Mouse (Mus musculus) MEL (cell line): ENCODE results near the gene Crcp. TPM values are rescaled to one million over a fixed set of nuclear protein-coding genes. Genes with fewer than 3 reads are reported as not detected.

Source experiments
- DNase-seq: peaks from one replicate; pipeline ENCODE4 v3.0.0; 2011; ENCODE audit warnings: low read depth, low spot score
- H3K27ac ChIP-seq: 2 replicates; pipeline ENCODE4 v1.5.1; 2012; ENCODE audit warnings: low read depth, mild to moderate bottlenecking, control low read depth, low read length, moderate library complexity; ENCODE audit not compliant: control insufficient read depth
- H3K27me3 ChIP-seq, 2 experiments: fragments of 150-350 bp in 1 of 2; sonication (generic) in 1 of 2; 2 replicates each; pipeline ENCODE4 v1.6.1; 2012; ENCODE audit warnings: low read length in 2 of 2, mild to moderate bottlenecking in 2 of 2, improper control_type of control experiment in 1 of 2, moderate library complexity in 1 of 2; ENCODE audit not compliant: insufficient read depth in 2 of 2, control insufficient read depth in 1 of 2
- H3K36me3 ChIP-seq, 2 experiments: 2 replicates each; pipeline ENCODE4 v1.6.1; 2012 to 2014; ENCODE audit warnings: low read length in 2 of 2, improper control_type of control experiment in 1 of 2, inconsistent platforms in 1 of 2, mild to moderate bottlenecking in 1 of 2; ENCODE audit not compliant: insufficient read depth in 2 of 2, control insufficient read depth in 1 of 2
- H3K4me1 ChIP-seq, 2 experiments: fragments of 150-350 bp in 1 of 2; sonication (generic) in 1 of 2; 2 replicates each; pipeline ENCODE4 v1.6.1; 2012; ENCODE audit warnings: low read length in 2 of 2, improper control_type of control experiment in 1 of 2, mild to moderate bottlenecking in 1 of 2; ENCODE audit not compliant: insufficient read depth in 2 of 2, control insufficient read depth in 1 of 2
- H3K4me3 ChIP-seq, 2 experiments: fragments of 150-350 bp in 1 of 2; sonication (generic) in 1 of 2; 2 replicates each; pipeline ENCODE4 v1.5.1; 2012; ENCODE audit warnings: low read depth in 2 of 2, low read length in 2 of 2, mild to moderate bottlenecking in 2 of 2, moderate library complexity in 2 of 2, control low read depth in 1 of 2, improper control_type of control experiment in 1 of 2; ENCODE audit not compliant: control insufficient read depth in 1 of 2, insufficient read depth in 1 of 2
- H3K79me2 ChIP-seq: 2 replicates; pipeline ENCODE4 v1.6.1; 2012; ENCODE audit warnings: mild to moderate bottlenecking, low read length, moderate library complexity; ENCODE audit not compliant: control insufficient read depth, poor library complexity, insufficient read depth
- H3K9ac ChIP-seq: 2 replicates; pipeline ENCODE4 v1.6.1; 2012; ENCODE audit warnings: low read depth, mild to moderate bottlenecking, control low read depth, low read length, moderate library complexity; ENCODE audit not compliant: control insufficient read depth, poor library complexity, severe bottlenecking
- H3K9me3 ChIP-seq: fragments of 150-350 bp; sonication (generic); replicated peaks from 2 replicates; pipeline ENCODE4 v1.6.1; 2012; ENCODE audit warnings: mild to moderate bottlenecking, low read length, improper control_type of control experiment, moderate library complexity; ENCODE audit not compliant: insufficient read depth
- CHD1 ChIP-seq: IDR thresholded peaks from 2 replicates; pipeline ENCODE4 v1.6.1; 2012; ENCODE audit warnings: low read depth, mild to moderate bottlenecking, inconsistent platforms, low read length, improper control_type of control experiment
- CHD2 ChIP-seq: IDR thresholded peaks from 2 replicates; pipeline ENCODE4 v1.6.1; 2011; ENCODE audit warnings: low read length, improper control_type of control experiment
- CTCF ChIP-seq, 3 experiments: IDR thresholded peaks in 2 of 3; conservative IDR thresholded peaks in 1 of 3; 2 replicates each; pipeline ENCODE4 v1.5.1; 2011 to 2012; ENCODE audit warnings: low read length in 3 of 3, low read depth in 2 of 3, mild to moderate bottlenecking in 2 of 3, improper control_type of control experiment in 1 of 3, inconsistent platforms in 1 of 3, mixed read lengths in 1 of 3, moderate library complexity in 1 of 3; ENCODE audit not compliant: control insufficient read depth in 1 of 3, insufficient read depth in 1 of 3, poor library complexity in 1 of 3, severe bottlenecking in 1 of 3
- ELF1 ChIP-seq: IDR thresholded peaks from 2 replicates; pipeline ENCODE4 v1.6.1; 2014; ENCODE audit warnings: low read depth, mild to moderate bottlenecking, inconsistent platforms, low read length, improper control_type of control experiment, moderate library complexity
- ETS1 ChIP-seq: IDR thresholded peaks from 2 replicates; pipeline ENCODE4 v1.6.1; 2012; ENCODE audit warnings: low read depth, mild to moderate bottlenecking, inconsistent platforms, low read length, improper control_type of control experiment, moderate library complexity
- GABPA ChIP-seq: IDR thresholded peaks from 2 replicates; pipeline ENCODE4 v1.6.1; 2012; ENCODE audit warnings: low read depth, mild to moderate bottlenecking, inconsistent platforms, low read length, improper control_type of control experiment, moderate library complexity
- MAX ChIP-seq: IDR thresholded peaks from 2 replicates; pipeline ENCODE4 v1.6.1; 2011; ENCODE audit warnings: low read length, improper control_type of control experiment
- MXI1 ChIP-seq: IDR thresholded peaks from 2 replicates; pipeline ENCODE4 v1.6.1; 2011; ENCODE audit warnings: mild to moderate bottlenecking, low read depth, low read length, improper control_type of control experiment
- MYB ChIP-seq: IDR thresholded peaks from 2 replicates; pipeline ENCODE4 v1.6.1; 2011; ENCODE audit warnings: mild to moderate bottlenecking, low read depth, low read length, improper control_type of control experiment
- MYC ChIP-seq: IDR thresholded peaks from 2 replicates; pipeline ENCODE4 v1.6.1; 2011; ENCODE audit warnings: low read depth, mild to moderate bottlenecking, low read length, improper control_type of control experiment, moderate library complexity
- NRF1 ChIP-seq: IDR thresholded peaks from 2 replicates; pipeline ENCODE4 v1.6.1; 2014; ENCODE audit warnings: low read depth, mild to moderate bottlenecking, inconsistent platforms, low read length, improper control_type of control experiment, moderate library complexity; ENCODE audit not compliant: poor library complexity, insufficient read depth, severe bottlenecking
- SIN3A ChIP-seq: IDR thresholded peaks from 2 replicates; pipeline ENCODE4 v1.6.1; 2012; ENCODE audit warnings: low read length, improper control_type of control experiment, inconsistent platforms
- SMC3 ChIP-seq: IDR thresholded peaks from 2 replicates; pipeline ENCODE4 v1.6.1; 2011; ENCODE audit warnings: low read depth, low read length, improper control_type of control experiment
- USF2 ChIP-seq, 2 experiments: IDR thresholded peaks; 2 replicates each; pipeline ENCODE4 v1.6.1; 2011 to 2012; ENCODE audit warnings: improper control_type of control experiment in 2 of 2, low read length in 2 of 2, borderline replicate concordance in 1 of 2, inconsistent platforms in 1 of 2, low read depth in 1 of 2, mild to moderate bottlenecking in 1 of 2; ENCODE audit not compliant: insufficient read depth in 1 of 2
- ZC3H11A ChIP-seq: IDR thresholded peaks from 2 replicates; pipeline ENCODE4 v1.6.1; 2012; ENCODE audit warnings: low read depth, mild to moderate bottlenecking, inconsistent platforms, low read length, improper control_type of control experiment
- ZMIZ1 ChIP-seq: IDR thresholded peaks from 2 replicates; pipeline ENCODE4 v1.6.1; 2012; ENCODE audit warnings: low read depth, mild to moderate bottlenecking, inconsistent platforms, low read length, improper control_type of control experiment, moderate library complexity
- polyA plus RNA-seq, 2 experiments: library from polyadenylated mRNA; stranded (reverse) in 1 of 2; unstranded in 1 of 2; fragments of >175 nt in 1 of 2; fragments of >200 nt in 1 of 2; gene quantifications; 2 replicates each; pipeline versions ENCODE4 v1.2.1 to v1.2.4; 2012; ENCODE audit warnings: low replicate concordance in 2 of 2, low read depth in 1 of 2; ENCODE audit not compliant: insufficient read length in 2 of 2, insufficient read depth in 1 of 2, missing spikeins in 1 of 2
- total RNA-seq: library from RNA; depleted of rRNA; stranded (reverse); fragments of 300-350 nt; gene quantifications from 2 replicates; pipeline ENCODE4 v1.2.3, GENCODE M21; 2012

Gene Crcp
- total and polyA plus RNA-seq, 3 experiments = 56.2 to 69.6 TPM; not detected in 1

DNA sequence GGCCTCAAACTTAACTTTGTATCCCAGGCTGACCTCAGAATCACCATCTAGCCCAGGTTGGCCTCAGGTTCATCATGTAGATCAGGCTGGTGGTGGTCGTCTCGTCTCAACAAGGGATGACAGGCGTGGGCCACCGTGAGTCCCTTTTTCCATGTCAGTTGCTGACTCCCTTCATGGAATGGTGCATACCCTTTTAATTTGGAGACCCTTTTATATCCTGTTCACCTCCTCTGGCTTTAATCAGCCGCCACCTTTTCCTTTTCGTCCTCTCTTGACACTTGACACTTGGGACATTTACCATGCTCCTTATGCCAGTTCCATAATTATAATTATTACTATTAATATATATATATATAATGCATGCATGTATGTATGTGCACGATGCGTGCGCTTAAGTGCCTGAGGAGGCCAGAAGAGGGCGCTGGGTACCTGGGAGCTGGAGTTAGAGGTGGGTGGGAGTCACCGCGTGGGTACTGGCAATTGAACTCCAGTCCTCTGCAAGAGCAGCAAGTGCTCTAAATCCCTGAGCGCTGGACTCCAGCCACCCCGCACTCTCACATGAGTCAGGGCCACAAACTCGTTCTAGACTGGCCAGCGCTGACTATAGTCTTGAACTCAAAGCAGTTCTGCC, 51.1 kb downstream of the Crcp start (continued):
- TF ChIP-seq ZMIZ1 (no peak), MYB (no peak)
- TF ChIP-seq, all 39 proteins: peak for 3

DNA sequence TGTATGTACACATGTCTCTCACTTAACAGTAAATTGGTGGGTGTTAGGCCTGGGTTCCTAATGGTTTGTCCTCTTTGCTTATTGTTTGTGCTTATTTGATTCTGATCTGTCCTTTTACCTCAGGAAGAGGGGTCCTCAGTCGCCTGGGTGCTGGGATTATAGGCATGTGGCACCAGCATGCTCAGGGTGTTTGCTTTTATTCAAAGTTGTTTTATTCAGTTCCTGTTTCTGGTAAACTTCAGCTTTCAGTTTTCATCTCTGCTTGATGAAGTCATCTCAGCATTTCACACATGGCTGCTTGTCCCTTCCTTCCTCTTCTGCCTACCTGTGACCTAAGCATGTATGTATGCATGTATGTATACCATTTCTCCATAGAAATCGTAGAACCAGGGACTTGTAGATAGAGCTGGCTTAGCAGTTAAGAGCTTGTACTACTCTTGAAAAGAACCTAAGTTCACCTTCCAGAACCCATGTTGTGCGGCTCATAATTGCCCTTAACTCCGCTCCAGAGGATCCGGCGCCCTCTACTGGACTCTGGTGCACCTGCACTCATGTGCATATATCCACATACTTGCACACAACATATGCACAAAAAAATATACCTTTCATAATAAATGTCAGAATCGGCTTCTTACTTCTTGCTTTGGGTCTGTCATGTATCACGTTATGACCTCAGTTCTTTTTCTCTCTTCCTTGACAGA, 52.2 kb downstream of the Crcp start:
- Histone ChIP-seq H3K27me3 (no peaks in the 10 kb centered on the region), H3K4me3 (no peak overlapping the region), H3K9ac (no peak overlapping the region), H3K4me1 (peaks cover 8 to 19% of the 10 kb centered on the region in 2 experiments), H3K9me3 (no peaks in the 10 kb centered on the region), H3K36me3 (peaks cover 0 to 9% of the 10 kb centered on the region in 2 experiments; a peak in 1 of 4 replicates), H3K27ac (no peak overlapping the region), H3K79me2 (peaks cover 9% of the 10 kb centered on the region)
- peak; percentile 51 for DNase-seq
- TF ChIP-seq USF2 (IDR thresholded peaks at IDR 0.05; ENCODE audit: borderline replicate concordance in 1 of 2, insufficient read depth in 1 of 2, low read depth in 1 of 2, low read length in 2 of 2) (no peak), ZC3H11A (no peak), CHD2 (no peak), MYC (peak; percentile 58; the same call in 1 of the 2 replicates), MXI1 (peak; percentile 35; the same call in 1 of the 2 replicates), ETS1 (peak; percentile 66), MAX (peak; percentile 53; the same call in 1 of the 2 replicates), CTCF (IDR thresholded peaks at IDR 0.05 in 2 of 3, conservative IDR thresholded peaks at IDR 0.05 in 1 of 3; ENCODE audit: control insufficient read depth in 1 of 3, insufficient read depth in 1 of 3, low read depth in 2 of 3, low read length in 3 of 3, poor library complexity in 1 of 3, severe bottlenecking in 1 of 3) (peak; percentile 49 to 55 (median 49))

DNA sequence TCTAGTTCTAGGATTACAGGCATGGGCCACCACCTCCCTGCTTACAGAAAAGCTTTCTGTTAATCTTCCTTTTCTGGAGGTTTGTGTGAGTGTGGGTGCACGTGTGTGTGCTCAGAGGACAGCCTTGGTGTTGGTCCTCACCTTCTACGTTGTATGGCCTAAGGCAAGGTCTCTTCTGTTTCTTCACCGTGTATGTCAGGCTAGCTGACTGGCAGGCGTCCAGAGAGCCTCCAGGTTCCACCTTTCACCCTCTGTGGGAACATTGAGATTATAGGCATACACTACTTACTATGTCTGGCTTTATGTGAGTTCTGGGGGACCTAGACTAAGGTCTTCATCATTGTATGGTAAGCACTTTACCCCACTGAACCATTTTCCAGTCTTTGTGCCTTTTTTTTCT, 53.3 kb downstream of the Crcp start:
- no peak for DNase-seq
- Histone ChIP-seq H3K27ac (no peak overlapping the region), H3K36me3 (peaks cover 0 to 9% of the 10 kb centered on the region in 2 experiments; a peak in 1 of 4 replicates), H3K4me3 (no peak overlapping the region), H3K79me2 (peaks cover 9% of the 10 kb centered on the region), H3K27me3 (no peaks in the 10 kb centered on the region), H3K4me1 (peaks cover 8 to 19% of the 10 kb centered on the region in 2 experiments), H3K9ac (no peak overlapping the region), H3K9me3 (no peaks in the 10 kb centered on the region)
- TF ChIP-seq GABPA (no peak), MYC (no peak), ZC3H11A (no peak), MYB (no peak), NRF1 (no peak), SIN3A (no peak), ELF1 (no peak), CHD1 (no peak), CTCF (IDR thresholded peaks at IDR 0.05 in 2 of 3, conservative IDR thresholded peaks at IDR 0.05 in 1 of 3; ENCODE audit: control insufficient read depth in 1 of 3, insufficient read depth in 1 of 3, low read depth in 2 of 3, low read length in 3 of 3, poor library complexity in 1 of 3, severe bottlenecking in 1 of 3) (no peak), MAX (no peak), SMC3 (no peak), ZMIZ1 (no peak)
